Mouse (Mus musculus) embryonic facial prominence, embryonic 10.5 days (tissue): ENCODE results near the gene Rgs9. TPM values are rescaled to one million over a fixed set of nuclear protein-coding genes. Genes with fewer than 3 reads are reported as not detected.
"Not testable (repeated sequence)": the region's sequence is repeated elsewhere in the genome, so short reads cannot be mapped to it uniquely, and the experiment has no call there.

Source experiments
- DNase-seq: peaks from one replicate; pipeline ENCODE4 v3.0.0-alpha.2; 2017; ENCODE audit warnings: low spot score
- H3K27ac ChIP-seq: fragments of 300-500 bp; sonication (generic); replicated peaks from 2 replicates; pipeline ENCODE4 v1.5.1; 2016; ENCODE audit warnings: mild to moderate bottlenecking
- H3K27me3 ChIP-seq: fragments of 300-500 bp; sonication (generic); replicated peaks from 2 replicates; pipeline ENCODE4 v1.6.1; 2016; ENCODE audit warnings: low read depth, mild to moderate bottlenecking; ENCODE audit not compliant: poor library complexity, severe bottlenecking
- H3K36me3 ChIP-seq: fragments of 300-500 bp; sonication (generic); replicated peaks from 2 replicates; pipeline ENCODE4 v1.6.1; 2016; ENCODE audit warnings: mild to moderate bottlenecking, moderate library complexity
- H3K4me1 ChIP-seq: fragments of 300-500 bp; sonication (generic); 2 replicates; pipeline ENCODE4 v1.6.1; 2016
- H3K4me3 ChIP-seq: fragments of 300-500 bp; sonication (generic); 2 replicates; pipeline ENCODE4 v1.5.1; 2016; ENCODE audit warnings: mild to moderate bottlenecking, moderate library complexity
- H3K9me3 ChIP-seq: fragments of 300-500 bp; sonication (generic); 2 replicates; pipeline ENCODE4 v1.6.1; 2016; ENCODE audit warnings: mild to moderate bottlenecking
- WGBS: fragments of 180-500 bp; shearing (Covaris S2); methylation state at CpG from one replicate; pipeline ENCODE4 v1.1.7; 2016; 5-methylcytosine and 5-hydroxymethylcytosine counted together
- polyA plus RNA-seq: library from polyadenylated mRNA; unstranded; fragments of >200 nt; fragmentation: Nextera tagmentation; extraction: Ambion mirVana; gene quantifications from 2 replicates; pipeline ENCODE4 v1.2.1, GENCODE M21; 2016

Rgs9 gene
- 1.8 TPM in 2 replicates for polyA plus RNA-seq

- WGBS = 5% methylated on average over 37 of the region's 37 CpGs
- Histone ChIP-seq H3K36me3 (no peaks in the 10 kb centered on the region), H3K4me1 (peaks cover 5% of the 10 kb centered on the region; the same call in 1 of the 2 replicates), H3K9me3 (no peaks in the 10 kb centered on the region), H3K27me3 (peaks cover 67% of the 10 kb centered on the region), H3K27ac (peak within 1 kb of the TSS; percentile 8; the same call in 1 of the 2 replicates), H3K4me3 (peak within 1 kb of the TSS; percentile 53)
- peak; percentile 94 for DNase-seq
These were observed at the start of gene Rgs9 for GRCm38 (mm10) chr11:109297710-109298375. Rgs9 (minus strand) TSS chr11:109298129.

DNA sequence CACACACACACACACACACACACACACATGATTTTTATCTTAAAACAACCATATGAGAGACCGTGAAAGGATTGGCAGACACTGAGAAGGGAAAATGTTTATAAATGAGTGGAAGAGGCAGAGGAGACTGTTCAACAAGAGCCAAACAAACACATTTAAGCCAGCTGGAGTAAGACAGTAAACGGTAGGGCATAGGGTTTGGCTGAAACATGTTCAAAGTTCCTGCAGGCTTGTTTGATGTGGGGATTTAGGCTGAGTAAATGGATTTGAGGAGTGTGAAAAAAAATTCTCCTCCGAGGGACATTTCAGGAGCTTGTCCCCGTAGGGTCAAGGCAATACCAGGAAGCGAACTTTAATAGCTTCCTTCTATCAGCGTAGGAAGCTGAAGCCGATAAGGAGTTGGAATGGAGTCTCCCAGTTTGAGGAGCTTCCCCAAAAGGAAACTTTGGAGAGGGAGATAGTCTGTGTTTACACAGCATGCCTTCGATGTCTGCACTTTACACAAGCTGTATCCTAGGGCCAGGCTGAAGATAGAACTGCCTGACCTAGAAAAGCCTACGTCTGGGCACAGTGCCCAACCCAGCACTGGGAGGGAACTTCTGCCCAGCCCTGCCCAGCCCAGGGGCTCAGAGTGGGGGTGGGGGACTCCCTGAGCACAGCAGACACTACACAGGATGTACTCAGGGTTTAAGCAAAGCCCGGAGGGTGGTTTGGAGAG is 49.5 kb upstream of the Rgs9 start:
- no peaks in the 10 kb centered on the region for H3K27me3 ChIP-seq
- H3K27ac ChIP-seq = no peak overlapping the region
- no peak for DNase-seq
- 73% methylated on average over 10 of the region's 10 CpGs for WGBS
- no peaks in the 10 kb centered on the region for H3K9me3 ChIP-seq
- peaks cover 25% of the 10 kb centered on the region for H3K4me1 ChIP-seq
- H3K36me3 ChIP-seq = no peaks in the 10 kb centered on the region
- no peak overlapping the region for H3K4me3 ChIP-seq

- no peak for DNase-seq
- Histone ChIP-seq H3K27me3 (no peaks in the 10 kb centered on the region), H3K27ac (no peak overlapping the region), H3K9me3 (no peaks in the 10 kb centered on the region), H3K36me3 (no peaks in the 10 kb centered on the region), H3K4me3 (no peak overlapping the region), H3K4me1 (peaks cover 25% of the 10 kb centered on the region)
- 22% methylated on average over 10 of the region's 10 CpGs for WGBS
These were observed 46.2 kb upstream of the Rgs9 start for GRCm38 (mm10) chr11:109343991-109344599.

GRCm38 (mm10) chr11:109343558-109343957 is 45.6 kb upstream of the Rgs9 start:
- Histone ChIP-seq H3K9me3 (no peaks in the 10 kb centered on the region), H3K4me3 (no peak overlapping the region), H3K4me1 (peaks cover 25% of the 10 kb centered on the region), H3K27me3 (no peaks in the 10 kb centered on the region), H3K27ac (no peak overlapping the region), H3K36me3 (no peaks in the 10 kb centered on the region)
- DNase-seq = no peak
- 25% methylated on average over 7 of the region's 7 CpGs for WGBS

DNA sequence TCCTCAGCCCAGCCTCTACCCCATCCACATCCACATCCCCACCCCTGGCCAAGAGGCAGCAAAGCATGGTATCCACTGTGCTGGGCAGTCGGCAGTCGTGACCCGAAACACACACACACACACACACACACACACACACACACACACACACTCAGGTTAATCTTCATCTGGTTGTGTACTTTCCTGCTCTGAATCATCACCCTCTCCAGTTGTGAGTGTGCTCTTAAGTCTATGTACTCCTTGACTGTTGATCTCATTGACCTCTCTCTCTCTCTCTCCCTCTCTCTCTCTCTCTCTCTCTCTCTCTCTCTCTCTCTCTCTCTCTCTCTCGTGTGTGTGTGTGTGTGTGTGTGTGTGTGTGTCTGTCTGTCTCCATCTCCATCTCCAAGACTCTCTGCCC is 44.7 kb upstream of the Rgs9 start:
- H3K4me1 ChIP-seq = peaks cover 23% of the 10 kb centered on the region
- WGBS = 84% methylated on average over 4 of the region's 4 CpGs
- DNase-seq, H3K27me3 ChIP-seq, H3K36me3 ChIP-seq, H3K27ac ChIP-seq, H3K9me3 ChIP-seq, H3K4me3 ChIP-seq: not testable (repeated sequence)

GRCm38 (mm10) chr11:109340541-109340940 is 42.6 kb upstream of the Rgs9 start:
- Histone ChIP-seq H3K36me3 (no peaks in the 10 kb centered on the region), H3K4me1 (peaks cover 9% of the 10 kb centered on the region), H3K27ac (no peak overlapping the region), H3K4me3 (no peak overlapping the region), H3K27me3 (no peaks in the 10 kb centered on the region), H3K9me3 (no peaks in the 10 kb centered on the region)
- no peak for DNase-seq
- 86% methylated on average over 5 of the region's 5 CpGs for WGBS

DNA sequence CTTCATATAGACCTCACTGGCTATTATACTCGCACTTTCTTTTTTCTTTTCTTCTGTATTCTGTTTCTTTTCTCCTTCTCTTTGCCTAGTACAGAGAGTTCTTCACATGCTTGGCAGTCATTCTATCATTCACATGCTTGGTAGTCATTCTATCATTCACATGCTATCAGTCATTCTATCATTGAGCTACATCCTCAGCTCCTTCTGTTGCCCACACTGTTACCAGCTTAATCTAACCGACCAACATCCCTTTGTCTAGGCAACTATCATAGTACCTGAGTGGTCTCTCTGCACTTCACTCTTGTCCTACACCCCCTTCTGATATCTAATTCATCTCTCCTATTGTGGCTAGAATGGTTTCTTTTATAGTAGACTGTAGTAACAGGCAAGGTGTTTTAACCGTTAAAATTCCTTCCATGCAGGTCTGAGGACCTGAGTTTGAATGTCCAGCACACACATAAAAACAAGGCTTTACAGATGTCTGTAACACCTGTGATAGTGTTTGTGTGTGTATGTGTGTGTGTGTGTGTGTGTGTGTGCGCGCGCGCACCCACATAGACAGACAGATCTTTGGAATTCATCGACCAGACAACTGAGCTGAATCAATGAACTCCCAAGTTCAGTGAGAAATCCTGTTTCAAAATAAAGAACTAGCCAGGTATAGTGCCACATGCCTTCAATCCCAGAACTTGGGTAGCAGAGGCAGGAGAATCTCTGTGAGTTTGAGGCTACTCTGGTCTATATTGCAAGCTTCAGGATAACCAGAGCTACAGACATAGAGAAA is 41.4 kb upstream of the Rgs9 start:
- no peak overlapping the region for H3K27ac ChIP-seq
- no peaks in the 10 kb centered on the region for H3K36me3 ChIP-seq
- H3K9me3 ChIP-seq = no peaks in the 10 kb centered on the region
- DNase-seq = no peak
- no peak overlapping the region for H3K4me3 ChIP-seq
- peaks cover 8% of the 10 kb centered on the region for H3K4me1 ChIP-seq
- WGBS = 95% methylated on average over 8 of the region's 8 CpGs
- H3K27me3 ChIP-seq = no peaks in the 10 kb centered on the region

DNA sequence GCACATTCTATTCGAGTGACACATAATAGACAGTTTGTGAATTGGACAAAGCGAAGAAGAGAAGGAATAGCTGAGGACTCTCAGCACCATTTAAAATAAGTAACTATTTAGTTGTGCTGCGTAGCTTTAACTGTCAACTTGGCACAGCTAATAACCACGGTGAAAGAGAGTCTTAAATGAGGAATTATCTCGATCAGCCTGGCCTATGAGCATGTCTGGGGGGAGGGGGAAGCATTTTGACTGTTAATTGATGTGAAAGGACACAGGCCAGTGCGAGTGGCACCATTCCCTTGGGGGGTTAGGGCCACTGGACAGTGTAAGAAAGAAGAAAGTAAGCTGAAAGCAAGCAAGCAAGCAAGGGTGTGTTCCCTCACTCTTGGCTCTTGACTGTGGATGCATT is 38.0 kb upstream of the Rgs9 start:
- Histone ChIP-seq H3K4me3 (no peak overlapping the region), H3K27ac (no peak overlapping the region), H3K36me3 (no peaks in the 10 kb centered on the region), H3K9me3 (no peaks in the 10 kb centered on the region), H3K4me1 (peaks cover 10% of the 10 kb centered on the region), H3K27me3 (0 out of 2 replicates have a peak, but pooled peaks cover 3% of the 10 kb centered on the region)
- DNase-seq = no peak
- WGBS = 59% methylated on average over 6 of the region's 6 CpGs

DNA sequence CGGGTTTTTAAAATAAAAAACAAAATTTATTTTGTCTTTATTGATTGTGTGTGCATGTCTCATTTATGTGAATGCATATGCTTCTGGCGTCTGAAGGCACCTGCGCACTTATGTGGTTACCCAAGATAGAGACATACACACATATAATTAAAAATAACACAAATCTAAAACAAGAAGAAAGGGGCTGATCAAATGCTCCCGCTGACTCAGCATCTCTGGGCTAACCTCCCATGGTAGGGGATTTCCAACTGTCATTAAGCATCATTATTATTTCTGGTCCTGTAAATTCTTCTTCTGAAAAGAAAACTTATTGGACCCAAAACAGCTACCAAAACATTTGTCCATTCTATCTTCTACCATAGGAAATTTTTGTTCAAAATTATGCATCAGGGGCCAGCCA is 36.8 kb upstream of the Rgs9 start:
- no peaks in the 10 kb centered on the region for H3K36me3 ChIP-seq
- 90% methylated on average over 4 of the region's 4 CpGs for WGBS
- H3K27ac ChIP-seq = no peak overlapping the region
- H3K27me3 ChIP-seq = peaks cover 3% of the 10 kb centered on the region; the same call in 1 of the 2 replicates
- no peak overlapping the region for H3K4me3 ChIP-seq
- no peak for DNase-seq
- H3K9me3 ChIP-seq = no peaks in the 10 kb centered on the region
- H3K4me1 ChIP-seq = peaks cover 11% of the 10 kb centered on the region

GRCm38 (mm10) chr11:109332722-109333121 is 34.8 kb upstream of the Rgs9 start:
- H3K4me1 ChIP-seq = peaks cover 11% of the 10 kb centered on the region
- H3K36me3 ChIP-seq = no peaks in the 10 kb centered on the region
- peaks cover 7% of the 10 kb centered on the region for H3K27me3 ChIP-seq
- H3K9me3 ChIP-seq = no peaks in the 10 kb centered on the region
- 80% methylated on average over 6 of the region's 6 CpGs for WGBS
- no peak overlapping the region for H3K4me3 ChIP-seq
- DNase-seq = no peak
- H3K27ac ChIP-seq = no peak overlapping the region

DNA sequence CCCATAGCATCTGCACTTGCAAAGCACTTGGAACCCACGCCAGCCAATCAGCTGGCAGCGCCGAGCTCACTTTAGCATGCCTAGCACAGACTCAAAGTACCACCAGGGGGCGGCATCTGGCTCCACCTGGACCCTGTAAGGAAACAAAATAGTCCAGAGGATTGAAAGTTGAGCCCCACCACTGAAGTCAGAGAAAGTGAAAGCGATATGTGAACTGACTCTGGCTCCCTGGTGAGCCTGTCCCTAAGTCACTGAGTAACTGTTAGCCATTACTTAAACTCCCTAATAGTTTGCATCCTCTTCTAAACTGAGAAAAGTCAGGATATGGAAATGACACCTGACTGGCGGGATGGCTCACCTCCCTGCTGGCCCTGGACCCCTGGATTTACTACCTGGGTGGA is 33.5 kb upstream of the Rgs9 start:
- peak overlapping the region; percentile 40 for H3K4me3 ChIP-seq
- H3K9me3 ChIP-seq = no peaks in the 10 kb centered on the region
- H3K27me3 ChIP-seq = peaks cover 11% of the 10 kb centered on the region
- no peak overlapping the region for H3K27ac ChIP-seq
- no peaks in the 10 kb centered on the region for H3K36me3 ChIP-seq
- WGBS = 5% methylated on average over 6 of the region's 6 CpGs
- DNase-seq = peak; percentile 94
- peaks cover 11% of the 10 kb centered on the region for H3K4me1 ChIP-seq

- Histone ChIP-seq H3K4me3 (peak overlapping the region; percentile 40), H3K9me3 (no peaks in the 10 kb centered on the region), H3K4me1 (peaks cover 11% of the 10 kb centered on the region), H3K27me3 (peaks cover 11% of the 10 kb centered on the region), H3K27ac (no peak overlapping the region), H3K36me3 (no peaks in the 10 kb centered on the region)
- 36% methylated on average over 17 of the region's 17 CpGs for WGBS
- no peak for DNase-seq
These were observed 32.9 kb upstream of the Rgs9 start for GRCm38 (mm10) chr11:109330706-109331393.
